Mouse (Mus musculus) liver (tissue): Measurements from ENCODE around the gene Tbc1d4.
"Not testable (repeated sequence)": the region's sequence is repeated elsewhere in the genome, so short reads cannot be mapped to it uniquely, and the experiment has no call there.

ENCODE experiments used
- DNase-seq: peaks from one replicate; pipeline ENCODE4 v3.0.0-alpha.2; 2020; ENCODE audit warnings: mixed read lengths

The Tbc1d4 gene

DNA sequence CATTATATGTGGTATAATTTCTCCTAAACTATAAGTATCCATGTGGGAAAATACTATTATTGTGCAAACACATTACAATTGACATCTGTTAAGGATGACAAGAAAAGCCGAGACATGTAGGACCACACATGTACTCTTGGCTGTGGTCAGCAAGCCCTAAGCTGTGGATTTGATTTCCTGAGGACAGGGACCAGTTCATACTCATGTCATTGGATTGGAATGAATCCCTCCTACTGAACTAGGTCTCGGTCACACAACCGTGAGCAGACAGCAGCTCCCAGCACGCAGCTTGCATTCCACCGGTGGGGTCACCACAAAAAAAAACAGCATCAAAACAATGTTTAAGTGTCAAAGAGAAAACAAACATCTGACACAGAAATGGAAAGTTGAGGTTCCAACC is 15.0 kb downstream of the Tbc1d4 start:
- no peak for DNase-seq

DNA sequence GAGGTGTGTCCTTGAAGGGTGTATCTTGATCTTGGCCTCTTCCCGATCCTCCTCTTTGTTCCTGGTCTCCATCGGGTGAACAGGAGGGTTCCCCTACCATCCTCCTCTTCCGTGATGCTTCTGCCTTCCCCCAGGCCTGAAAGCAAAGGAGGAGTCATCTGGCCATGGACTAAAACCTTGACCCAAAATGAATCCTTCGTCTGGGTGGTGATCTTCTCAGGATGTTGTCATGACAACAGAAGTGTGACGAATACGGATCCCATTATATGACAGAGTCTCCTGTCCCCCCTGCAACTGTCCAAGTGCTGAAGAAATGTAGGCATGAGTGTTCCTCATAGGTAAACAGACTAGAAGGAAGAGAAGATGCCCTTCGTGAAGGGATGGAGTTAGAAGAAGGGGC is 15.7 kb downstream of the Tbc1d4 start:
- no peak for DNase-seq

DNA sequence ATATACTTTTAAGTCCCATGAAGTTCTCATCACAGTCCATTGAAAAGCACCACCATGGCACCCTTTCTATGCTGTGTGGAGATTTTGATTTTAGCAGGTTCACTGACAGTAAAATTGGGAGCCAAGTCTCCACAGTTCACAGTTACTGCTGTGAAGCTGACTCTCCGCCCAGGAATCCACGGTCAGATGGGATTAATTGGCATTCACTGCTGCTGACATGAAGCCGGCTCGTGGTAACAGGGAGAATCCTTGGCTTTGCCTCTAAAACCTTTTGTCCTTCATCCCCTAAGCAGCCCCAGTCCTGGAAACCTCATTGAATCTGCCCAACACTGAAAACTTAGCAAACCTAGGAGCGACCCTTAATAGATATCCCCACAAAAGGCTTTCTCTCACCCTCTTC is 17.9 kb downstream of the Tbc1d4 start:
- DNase-seq: no peak

DNA sequence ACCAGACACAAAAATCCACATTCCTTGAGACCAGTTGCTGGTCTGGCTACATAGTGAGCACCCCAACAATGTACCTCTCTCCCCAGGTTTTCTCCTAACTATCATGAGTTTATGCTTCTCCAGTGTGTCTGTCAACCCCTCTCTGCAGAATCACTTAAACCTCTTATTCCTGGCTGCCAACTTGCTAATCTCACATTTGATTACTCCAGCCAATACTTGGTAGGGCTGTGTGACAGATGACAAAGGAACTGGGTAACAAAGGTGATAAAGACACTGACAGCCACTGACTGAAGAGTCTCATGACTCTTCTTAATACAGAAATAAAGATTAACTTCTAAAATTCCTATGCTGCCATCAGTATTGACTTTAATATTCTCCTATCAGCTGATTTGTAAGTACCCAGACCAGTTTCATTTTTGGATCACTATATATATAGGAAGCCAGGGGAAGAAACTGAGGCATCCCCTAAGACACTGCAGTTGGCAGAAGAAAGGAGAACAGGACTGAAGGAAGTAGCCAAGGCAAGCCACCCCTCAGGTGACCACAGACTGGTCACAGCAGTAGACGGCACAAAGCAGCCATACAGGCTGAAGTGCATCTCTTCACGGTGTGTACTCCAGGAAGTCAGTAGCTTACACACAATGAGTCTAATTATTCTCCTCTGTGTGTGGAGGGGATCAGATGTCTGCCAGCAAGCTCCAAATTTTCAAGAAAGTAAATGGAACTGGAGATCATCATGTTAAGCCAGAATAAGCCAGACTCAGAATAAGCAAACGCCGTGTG is 20.6 kb downstream of the Tbc1d4 start:
- DNase-seq: not testable (repeated sequence)

DNA sequence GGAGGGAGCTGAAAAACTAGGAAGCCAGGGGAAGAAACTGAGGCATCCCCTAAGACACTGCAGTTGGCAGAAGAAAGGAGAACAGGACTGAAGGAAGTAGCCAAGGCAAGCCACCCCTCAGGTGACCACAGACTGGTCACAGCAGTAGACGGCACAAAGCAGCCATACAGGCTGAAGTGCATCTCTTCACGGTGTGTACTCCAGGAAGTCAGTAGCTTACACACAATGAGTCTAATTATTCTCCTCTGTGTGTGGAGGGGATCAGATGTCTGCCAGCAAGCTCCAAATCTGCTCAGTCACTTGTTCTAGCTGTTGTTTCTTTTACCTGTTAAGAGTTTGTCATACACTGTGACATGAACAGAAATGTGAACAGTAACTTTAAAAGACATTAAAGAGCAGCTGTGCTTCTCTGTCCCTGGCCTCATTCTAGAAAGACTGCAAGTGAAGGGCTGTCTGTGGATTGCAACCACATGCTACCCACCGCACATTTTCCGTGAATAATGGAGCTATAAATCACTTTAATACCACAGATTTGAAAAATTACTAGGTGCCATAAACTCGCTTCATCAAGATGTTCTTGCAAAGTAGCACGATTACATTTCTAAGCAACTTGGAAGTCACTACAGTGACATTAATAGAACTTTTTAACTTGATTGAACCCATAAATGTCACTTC is 21.5 kb downstream of the Tbc1d4 start:
- not testable (repeated sequence) for DNase-seq

DNA sequence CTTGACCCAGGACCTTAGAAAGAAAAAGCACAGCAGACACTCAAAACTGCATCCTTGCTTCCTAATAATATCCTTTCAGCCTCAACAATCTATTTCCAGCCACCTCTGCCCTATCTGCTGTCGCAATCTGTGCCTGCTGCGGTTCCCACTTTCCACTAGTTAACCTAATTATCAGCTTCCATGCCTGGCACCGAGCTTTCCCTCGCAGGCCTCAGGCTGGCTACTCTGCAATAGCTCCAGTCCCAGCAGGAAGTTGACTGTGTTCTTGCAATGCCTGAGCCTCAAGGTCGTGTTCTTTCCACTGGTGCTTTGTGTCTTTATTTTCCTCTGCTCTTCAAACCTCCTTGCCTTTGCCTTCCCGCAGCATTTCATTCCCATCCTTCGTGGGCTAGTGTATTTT is 22.9 kb downstream of the Tbc1d4 start:
- DNase-seq: no peak

DNA sequence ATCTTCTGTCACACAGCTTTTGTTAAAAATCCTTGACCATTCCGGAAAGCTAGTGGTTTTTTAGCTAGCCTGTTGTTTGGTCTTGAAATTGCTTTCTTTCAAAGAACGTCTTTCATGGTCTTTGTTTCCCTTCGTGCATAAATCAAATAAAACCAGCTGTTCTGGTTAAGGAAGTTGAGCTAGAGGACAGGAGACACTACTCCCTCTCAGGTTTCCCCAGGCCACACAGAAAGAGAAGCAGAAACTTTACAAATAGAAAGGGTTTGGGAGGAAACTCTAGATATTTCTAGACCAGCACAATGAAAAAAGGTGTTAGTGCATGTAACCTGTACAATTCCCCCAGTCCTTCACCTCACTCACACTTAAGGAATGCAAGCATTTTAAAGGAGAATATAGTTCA is 33.3 kb downstream of the Tbc1d4 start:
- no peak for DNase-seq

DNA sequence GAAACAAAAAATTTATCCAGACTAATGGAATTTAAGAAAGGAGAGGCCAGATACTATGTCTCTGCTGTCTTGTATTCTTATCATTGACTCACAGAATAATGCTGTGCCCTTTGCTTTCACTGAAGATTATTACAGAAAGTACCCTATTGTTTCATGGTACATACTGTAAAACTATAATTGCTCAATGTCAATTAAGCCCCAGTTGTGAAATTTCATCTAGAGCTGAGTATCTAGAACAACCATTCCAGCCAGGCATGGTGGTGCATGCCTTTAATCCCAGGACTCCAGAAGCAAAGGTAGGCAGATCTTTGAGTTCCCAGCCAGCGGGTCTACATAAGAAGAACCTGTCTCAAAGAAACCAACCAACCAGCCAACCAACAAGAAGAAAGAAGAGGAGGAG is 34.5 kb downstream of the Tbc1d4 start:
- DNase-seq: no peak

DNA sequence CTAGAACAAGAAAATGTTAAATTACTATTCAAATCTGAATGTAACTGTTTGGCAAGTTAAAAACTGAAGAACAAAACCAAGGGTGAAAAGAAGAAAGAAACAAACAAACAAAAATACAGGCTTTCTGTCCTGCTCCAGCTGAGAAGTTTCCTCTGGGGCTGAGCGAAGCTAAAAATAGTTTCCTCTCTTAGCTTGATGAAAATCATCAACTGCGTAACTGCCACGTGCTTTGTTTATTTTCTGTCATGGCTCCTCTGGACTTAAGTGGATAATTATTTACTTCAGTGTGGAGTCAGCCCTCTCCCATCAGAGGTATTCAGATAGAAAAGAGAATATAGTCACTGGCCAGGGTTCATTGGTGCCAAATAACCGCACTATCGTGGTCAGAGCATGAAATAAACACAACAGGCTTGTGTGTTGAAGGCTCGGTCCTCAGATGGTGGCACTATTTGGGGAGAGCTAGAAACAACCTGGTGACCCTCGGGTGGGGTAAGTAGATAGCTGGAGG is 35.8 kb downstream of the Tbc1d4 start:
- DNase-seq: no peak

DNA sequence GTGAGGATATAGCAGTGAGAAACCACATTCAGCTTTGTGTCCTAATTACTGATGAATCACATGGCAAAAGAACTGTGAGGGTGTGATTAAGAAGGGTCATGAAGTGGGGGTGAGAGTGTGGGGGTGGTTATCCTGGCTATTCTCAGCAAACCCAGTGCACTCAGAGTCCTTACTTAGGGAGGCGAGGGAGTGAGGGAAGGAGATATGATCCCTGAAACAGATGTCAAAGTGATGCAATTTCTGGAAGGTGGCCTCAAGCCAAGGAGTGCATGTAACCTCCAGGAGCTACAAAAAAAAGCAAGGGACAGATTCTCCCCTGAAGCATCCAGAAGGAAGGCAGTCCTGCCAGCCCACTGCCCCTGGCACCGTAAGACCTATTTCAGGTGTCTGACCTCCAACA is 40.2 kb downstream of the Tbc1d4 start:
- no peak for DNase-seq

DNA sequence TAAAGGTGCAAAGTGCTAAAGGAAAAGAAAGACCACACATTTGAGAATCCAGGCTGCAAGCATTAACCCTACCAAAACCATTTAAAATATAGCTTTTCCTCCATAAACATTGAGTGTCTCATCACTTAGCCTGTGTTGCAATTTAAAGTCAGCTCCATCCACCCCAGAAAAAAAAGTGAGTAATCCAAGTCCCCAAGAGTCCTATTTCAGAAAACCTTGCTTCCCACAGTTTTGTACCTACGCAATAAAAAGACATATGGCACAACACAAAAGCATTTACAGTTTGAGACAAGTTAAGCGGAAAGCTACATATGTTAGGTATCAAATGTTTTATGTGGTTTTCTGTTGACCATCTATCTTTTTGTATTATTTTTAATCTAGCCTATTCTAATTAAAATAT is 42.3 kb downstream of the Tbc1d4 start:
- DNase-seq: no peak

DNA sequence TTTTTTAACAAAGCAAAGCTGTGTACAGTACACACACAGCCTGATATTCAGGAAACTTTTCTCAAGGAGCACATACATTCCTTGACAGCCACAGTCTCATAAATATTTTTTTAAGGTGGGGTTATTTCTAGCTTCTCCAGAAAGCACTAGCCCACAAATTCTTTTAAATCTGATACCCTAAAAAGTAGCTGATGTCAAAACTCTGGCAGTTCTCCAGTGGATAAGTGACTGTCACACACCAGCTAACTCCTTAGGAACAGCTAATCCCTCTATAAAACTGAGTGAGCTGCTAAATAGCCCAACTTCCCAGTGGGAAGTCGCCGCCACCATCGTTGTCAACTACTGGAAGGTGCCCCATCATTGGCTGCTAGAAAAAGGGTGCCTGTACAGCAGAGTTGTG is 43.3 kb downstream of the Tbc1d4 start:
- DNase-seq: no peak

DNA sequence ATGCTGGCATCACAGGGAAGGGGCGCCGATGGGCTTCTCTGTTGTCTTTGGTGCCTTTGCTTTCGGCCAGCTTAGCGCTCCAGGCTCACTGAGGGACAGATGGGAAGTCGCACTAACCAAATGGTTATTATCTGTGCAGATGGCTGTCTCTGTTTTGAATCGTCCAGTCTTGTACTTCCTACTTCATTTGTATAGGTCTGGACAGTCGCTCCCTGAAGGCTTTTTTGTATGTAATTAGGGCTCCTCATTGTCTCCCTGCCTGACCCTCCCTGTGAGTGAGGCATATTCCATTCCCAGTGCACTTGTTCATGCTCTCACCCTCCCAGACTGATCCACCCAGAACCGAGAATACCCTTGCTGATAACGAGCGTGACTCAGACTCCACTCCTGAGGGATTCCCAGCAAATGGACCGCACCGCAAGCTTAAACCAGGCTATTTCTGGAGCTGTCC is 47.7 kb downstream of the Tbc1d4 start:
- DNase-seq: no peak

DNA sequence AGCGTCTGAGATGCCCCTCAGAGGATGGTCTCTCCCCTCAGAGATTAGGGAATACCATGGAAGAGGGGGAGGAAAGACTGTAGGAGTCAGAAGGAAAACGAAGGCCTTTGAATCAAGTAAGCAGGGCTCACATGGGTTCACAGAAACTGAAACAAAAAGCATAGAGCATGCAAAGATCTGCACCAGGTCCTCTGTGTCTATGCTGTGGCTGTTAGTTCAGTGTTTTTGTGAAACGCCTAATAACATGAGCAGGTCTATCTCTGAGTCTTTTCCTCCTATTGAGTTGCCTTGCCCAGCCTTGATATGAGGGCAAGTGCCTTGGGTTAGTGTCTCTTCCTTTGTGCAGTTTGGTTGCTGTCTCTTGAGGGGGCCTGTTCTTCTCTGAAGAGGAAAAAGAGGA is 49.5 kb downstream of the Tbc1d4 start:
- DNase-seq: no peak

DNA sequence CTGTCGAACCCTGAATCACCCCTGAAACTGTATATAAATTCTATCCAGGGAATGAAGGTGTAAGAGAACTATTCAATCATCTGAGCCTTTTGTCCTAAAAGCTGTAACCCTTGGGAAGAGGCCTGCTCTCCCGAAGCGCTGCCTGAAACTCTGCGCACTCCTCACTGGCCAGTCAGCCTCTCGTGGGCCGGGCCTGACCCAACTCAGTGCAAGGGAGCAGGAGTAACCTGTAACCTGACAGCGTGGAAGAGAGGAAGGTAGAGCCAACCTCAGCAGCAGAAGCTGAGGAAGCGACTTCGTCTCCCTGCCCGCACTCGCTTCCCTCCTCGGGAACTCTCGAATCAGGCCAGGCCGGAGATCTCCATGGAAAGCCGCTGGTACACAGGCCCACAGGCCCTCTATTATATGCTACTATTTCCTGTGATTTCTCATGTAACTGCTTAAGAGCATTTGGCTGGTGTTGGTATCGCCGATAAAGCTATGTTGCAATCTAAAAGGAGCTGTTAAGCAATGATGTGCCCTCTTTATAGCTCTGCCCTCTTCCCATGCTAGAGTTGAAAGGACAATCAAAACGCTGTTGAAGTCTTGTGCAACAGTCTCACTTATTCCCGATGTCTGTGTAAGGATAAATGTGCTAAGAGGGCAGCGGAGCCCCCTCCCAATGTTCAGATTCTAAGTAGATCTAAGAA is 60.0 kb downstream of the Tbc1d4 start:
- DNase-seq: no peak

DNA sequence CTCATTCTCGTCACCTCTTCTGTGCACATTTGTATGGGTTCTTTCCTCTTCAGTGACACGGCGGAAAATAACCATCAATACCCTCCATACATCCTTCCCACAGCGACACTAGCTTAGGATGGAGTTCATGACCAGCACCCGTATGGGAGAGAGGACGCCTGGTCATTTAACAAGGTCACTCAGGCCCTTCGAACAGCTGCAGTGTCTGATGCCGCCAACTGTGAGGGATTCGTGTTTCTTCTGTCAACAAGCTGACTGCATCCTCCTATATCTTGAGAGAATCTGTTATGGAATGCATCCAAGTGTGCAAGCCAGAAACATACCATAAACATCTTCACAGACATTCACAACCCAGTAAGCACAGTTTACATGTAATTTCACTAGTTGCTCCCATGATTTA is 67.1 kb downstream of the Tbc1d4 start:
- DNase-seq: no peak

DNA sequence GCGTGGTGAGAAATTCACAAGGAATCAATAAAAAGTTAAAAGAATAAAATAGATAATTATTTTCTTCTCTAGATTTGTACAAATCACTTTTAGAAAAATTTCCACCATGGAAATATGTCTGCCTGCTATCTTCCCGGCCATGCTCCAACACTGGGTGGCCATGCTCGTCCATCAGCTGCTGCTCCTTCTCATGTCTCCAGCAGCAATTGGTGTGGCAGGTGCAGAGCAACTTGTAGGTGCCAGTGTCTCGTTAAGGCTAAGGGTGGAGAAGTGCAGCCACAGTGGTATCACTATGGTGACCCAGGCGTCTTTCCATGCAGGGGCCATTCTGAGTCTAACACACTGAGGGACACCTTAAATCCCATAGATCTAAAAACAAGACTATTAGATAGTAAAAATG is 67.8 kb downstream of the Tbc1d4 start:
- DNase-seq: no peak

DNA sequence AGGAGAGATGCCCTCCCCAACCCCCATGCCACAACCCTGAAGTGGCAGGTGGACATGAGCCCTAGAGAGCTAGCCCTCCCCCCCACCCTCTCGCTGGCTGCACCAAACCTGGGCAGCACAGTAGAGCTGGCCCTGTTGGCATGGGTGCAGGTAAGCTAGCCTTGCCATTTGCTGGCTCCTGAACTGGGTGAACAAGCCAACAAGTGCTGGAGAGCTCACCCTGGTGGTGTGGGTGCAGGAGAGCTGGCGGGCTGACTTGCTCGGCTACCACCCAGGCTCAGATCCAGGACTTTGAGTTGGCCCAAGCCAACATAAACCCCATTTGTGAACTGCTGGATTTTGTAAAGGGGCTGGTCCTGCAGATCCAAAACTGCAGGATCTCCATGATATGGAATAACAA is 68.5 kb downstream of the Tbc1d4 start:
- DNase-seq: no peak

DNA sequence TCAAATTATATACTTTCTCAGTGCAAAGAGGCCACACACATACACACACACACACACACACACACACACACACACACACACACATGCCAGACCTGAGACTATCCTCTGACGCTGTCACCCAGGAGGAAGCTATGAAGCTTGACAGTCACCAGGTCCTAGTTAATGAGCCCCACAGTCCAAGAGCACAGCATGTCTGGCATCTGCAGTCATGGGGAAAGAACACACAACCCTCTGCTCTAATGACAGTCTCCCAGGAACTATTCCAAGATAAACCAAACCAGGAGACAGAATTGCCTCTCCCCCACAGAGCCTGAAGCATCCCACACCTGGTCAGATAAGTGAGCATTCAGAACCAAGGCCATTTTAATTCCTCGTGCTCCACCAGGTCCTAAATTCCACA is 71.1 kb downstream of the Tbc1d4 start:
- DNase-seq: no peak

DNA sequence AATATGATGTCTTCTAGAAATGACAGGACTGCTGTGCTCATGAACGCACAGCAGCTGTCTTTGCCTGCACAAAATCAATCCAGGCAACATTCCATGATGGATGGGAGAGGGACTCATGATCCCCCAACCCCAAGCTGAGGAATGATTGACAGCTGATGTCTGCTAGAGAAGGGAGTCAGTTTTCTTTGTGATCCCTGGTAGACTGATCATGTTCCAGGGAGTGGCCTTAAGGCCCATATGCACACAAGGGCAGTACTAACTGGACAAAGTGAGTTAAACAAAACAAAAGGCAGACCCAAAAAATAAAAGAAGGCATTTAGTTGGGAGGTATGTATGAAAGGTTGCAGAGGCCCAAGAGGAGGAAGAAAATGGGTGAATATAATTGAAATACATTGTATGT is 71.6 kb downstream of the Tbc1d4 start:
- no peak for DNase-seq

DNA sequence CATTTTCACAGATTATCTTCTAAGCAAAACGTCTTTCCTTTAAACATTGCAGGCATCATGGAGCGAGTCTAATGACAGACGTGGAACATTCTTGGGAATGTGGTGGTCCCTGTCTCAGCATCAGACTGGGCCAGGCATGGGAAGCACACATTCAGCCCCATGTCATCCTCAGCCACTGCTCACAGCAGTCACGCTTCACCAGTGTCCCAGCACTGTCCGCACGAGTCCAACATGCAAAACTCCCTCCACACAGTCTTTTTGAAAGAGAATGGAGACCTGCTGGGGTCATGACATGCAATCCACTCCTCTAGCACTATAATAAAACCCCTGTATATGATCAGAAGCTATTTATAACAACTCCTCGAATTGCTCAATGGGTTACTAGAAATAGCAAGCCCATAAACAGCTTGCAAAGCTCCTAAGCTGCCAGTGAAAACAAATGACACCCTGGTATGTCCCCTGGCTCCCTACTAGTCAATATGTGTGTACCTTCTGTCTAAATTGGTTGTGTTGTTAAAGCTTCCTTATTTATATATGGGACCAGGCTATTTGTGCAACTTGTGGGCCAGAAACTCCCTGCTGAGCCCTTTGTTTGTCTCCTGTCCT is 76.8 kb downstream of the Tbc1d4 start:
- DNase-seq: no peak

DNA sequence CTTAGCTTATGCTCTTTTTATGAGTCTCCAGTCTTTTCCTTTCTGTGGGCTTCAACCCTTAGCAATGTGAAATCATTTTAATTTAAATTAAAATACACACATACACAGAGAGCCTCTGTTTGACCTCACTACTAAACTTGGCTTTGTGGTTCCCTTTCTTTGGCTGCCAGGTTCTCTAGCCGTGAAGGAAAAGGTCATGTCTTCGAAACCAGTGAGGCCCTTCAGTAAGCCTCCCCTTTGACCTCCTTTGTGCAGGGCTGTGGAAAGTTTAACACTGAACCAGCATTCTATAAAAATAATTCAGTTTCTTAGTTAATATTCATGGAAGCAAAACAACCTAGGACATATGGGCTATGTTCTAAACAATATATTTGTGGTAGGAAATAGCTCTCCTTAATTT is 78.5 kb downstream of the Tbc1d4 start:
- DNase-seq: no peak

DNA sequence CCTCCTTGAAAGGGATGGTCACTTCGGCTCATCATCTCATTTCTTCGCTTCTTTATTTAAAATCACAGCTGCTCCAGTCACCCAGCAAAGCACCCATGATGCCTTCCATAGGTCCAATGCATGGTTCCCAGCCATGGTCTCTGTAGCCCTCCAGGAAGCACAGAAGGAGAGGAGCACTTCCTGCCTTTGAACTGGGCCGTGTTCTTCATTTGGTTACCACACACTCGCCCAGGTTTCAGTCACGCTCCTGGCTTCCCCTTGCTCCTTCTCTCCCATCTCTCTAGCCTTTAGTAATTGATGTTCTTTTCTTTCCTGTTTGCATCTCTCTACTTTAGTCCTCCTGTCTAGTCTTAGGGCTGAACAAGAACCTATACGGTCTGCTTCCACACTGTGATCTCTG is 79.8 kb downstream of the Tbc1d4 start:
- no peak for DNase-seq
